Mouse (Mus musculus) forebrain, embryonic 15.5 days (tissue): Measurements from ENCODE around the gene Sugt1. TPM values are rescaled to one million over a fixed set of nuclear protein-coding genes. Genes with fewer than 3 reads are reported as not detected.

Experiments used
- ATAC-seq: fragments of 200-750 bp; cut with Nextera tagmentation; replicated peaks from 2 replicates; pipeline ENCODE4 v1.8.0; 2017; ENCODE audit warnings: mild to moderate bottlenecking, moderate TSS enrichment, moderate library complexity
- H3K27ac ChIP-seq: fragments of 300-500 bp; sonication (generic); replicated peaks from 2 replicates; pipeline ENCODE4 v1.5.1; 2015; ENCODE audit warnings: mild to moderate bottlenecking, inconsistent platforms
- H3K27me3 ChIP-seq: fragments of 300-500 bp; sonication (generic); 2 replicates; pipeline ENCODE4 v1.6.1; 2015; ENCODE audit warnings: inconsistent platforms
- H3K36me3 ChIP-seq: fragments of 300-500 bp; sonication (generic); 2 replicates; pipeline ENCODE4 v1.6.1; 2015; ENCODE audit warnings: mild to moderate bottlenecking, inconsistent platforms
- H3K4me1 ChIP-seq: fragments of 300-500 bp; sonication (generic); 2 replicates; pipeline ENCODE4 v1.6.1; 2015; ENCODE audit warnings: inconsistent platforms
- H3K4me2 ChIP-seq: fragments of 300-500 bp; sonication (generic); replicated peaks from 2 replicates; pipeline ENCODE4 v1.6.1; 2015; ENCODE audit warnings: mild to moderate bottlenecking, inconsistent platforms
- H3K4me3 ChIP-seq: fragments of 300-500 bp; sonication (generic); 2 replicates; pipeline ENCODE4 v1.5.1; 2015; ENCODE audit warnings: mild to moderate bottlenecking, inconsistent platforms
- H3K9ac ChIP-seq: fragments of 300-500 bp; sonication (generic); replicated peaks from 2 replicates; pipeline ENCODE4 v1.6.1; 2015; ENCODE audit warnings: mild to moderate bottlenecking, inconsistent platforms
- H3K9me3 ChIP-seq: fragments of 300-500 bp; sonication (generic); 2 replicates; pipeline ENCODE4 v1.6.1; 2016; ENCODE audit warnings: inconsistent platforms
- WGBS: fragments of 180-500 bp; shearing (Covaris S2); methylation state at CpG from one replicate; pipeline ENCODE4 v1.1.7; 2015; ENCODE audit warnings: mixed read lengths; 5-methylcytosine and 5-hydroxymethylcytosine counted together
- polyA plus RNA-seq: library from polyadenylated mRNA; unstranded; fragments of >200 nt; fragmentation: Nextera tagmentation; extraction: Ambion mirVana; gene quantifications from 2 replicates; pipeline ENCODE4 v1.2.1, GENCODE M21; 2015

Sugt1 gene
- polyA plus RNA-seq, 1 experiment from 2014 or later: 116 TPM

GRCm38 (mm10) chr14:79586499-79587138, 872 bp upstream of the Sugt1 start:
- peak overlapping the region; percentile 59 for H3K4me3 ChIP-seq
- peak overlapping the region; percentile 98 for H3K27ac ChIP-seq
- no peak for ATAC-seq
- peak overlapping the region; percentile 88 for H3K4me2 ChIP-seq
- peaks cover 18% of the 10 kb centered on the region for H3K4me1 ChIP-seq
- no peaks in the 10 kb centered on the region for H3K27me3 ChIP-seq
- peak overlapping the region; percentile 63 for H3K9ac ChIP-seq
- WGBS: 41% methylated on average over 16 of the region's 16 CpGs
- H3K9me3 ChIP-seq: no peaks in the 10 kb centered on the region
- no peaks in the 10 kb centered on the region for H3K36me3 ChIP-seq

GRCm38 (mm10) chr14:79587852-79588229, 350 bp downstream of the Sugt1 start:
- peak overlapping the region; percentile 59 for H3K4me3 ChIP-seq
- H3K36me3 ChIP-seq: no peaks in the 10 kb centered on the region
- H3K4me2 ChIP-seq: peak overlapping the region; percentile 88
- H3K27ac ChIP-seq: peak overlapping the region; percentile 98
- peak overlapping the region; percentile 63 for H3K9ac ChIP-seq
- no peaks in the 10 kb centered on the region for H3K27me3 ChIP-seq
- ATAC-seq: peak; percentile 57
- H3K9me3 ChIP-seq: no peaks in the 10 kb centered on the region
- WGBS: 1% methylated on average over 9 of the region's 9 CpGs
- H3K4me1 ChIP-seq: peaks cover 18% of the 10 kb centered on the region

GRCm38 (mm10) chr14:79588534-79588951, 1.1 kb downstream of the Sugt1 start:
- Histone ChIP-seq H3K4me3 (peak overlapping the region; percentile 59), H3K27ac (no peak overlapping the region), H3K36me3 (no peaks in the 10 kb centered on the region), H3K27me3 (no peaks in the 10 kb centered on the region), H3K4me1 (peaks cover 18% of the 10 kb centered on the region), H3K9me3 (no peaks in the 10 kb centered on the region), H3K9ac (peak overlapping the region; percentile 63; the same call in 1 of the 2 replicates), H3K4me2 (peak overlapping the region; percentile 88)
- 89% methylated on average over 9 of the region's 9 CpGs for WGBS
- ATAC-seq: no peak

- Histone ChIP-seq H3K27me3 (no peaks in the 10 kb centered on the region), H3K9ac (no peak overlapping the region), H3K4me2 (0 out of 2 replicates have a peak overlapping the region, but pooled peaks have one; percentile 88), H3K36me3 (no peaks in the 10 kb centered on the region), H3K9me3 (no peaks in the 10 kb centered on the region), H3K4me1 (peaks cover 18% of the 10 kb centered on the region), H3K27ac (no peak overlapping the region), H3K4me3 (no peak overlapping the region)
- 92% methylated on average over 6 of the region's 6 CpGs for WGBS
- ATAC-seq: no peak
These were observed 1.9 kb downstream of the Sugt1 start for GRCm38 (mm10) chr14:79589401-79589800.

- ATAC-seq: no peak
- Histone ChIP-seq H3K9ac (no peak overlapping the region), H3K36me3 (peaks cover 4% of the 10 kb centered on the region; the same call in 1 of the 2 replicates), H3K4me2 (no peak overlapping the region), H3K27ac (no peak overlapping the region), H3K4me3 (no peak overlapping the region), H3K9me3 (no peaks in the 10 kb centered on the region), H3K4me1 (peaks cover 18% of the 10 kb centered on the region), H3K27me3 (no peaks in the 10 kb centered on the region)
- WGBS: 97% methylated on average over 8 of the region's 8 CpGs
These were observed 3.4 kb downstream of the Sugt1 start for GRCm38 (mm10) chr14:79590916-79591315.

GRCm38 (mm10) chr14:79591611-79592010, 4.1 kb downstream of the Sugt1 start:
- Histone ChIP-seq H3K27ac (no peak overlapping the region), H3K9me3 (no peaks in the 10 kb centered on the region), H3K36me3 (peaks cover 10% of the 10 kb centered on the region), H3K4me3 (no peak overlapping the region), H3K4me1 (peaks cover 18% of the 10 kb centered on the region), H3K9ac (no peak overlapping the region), H3K4me2 (no peak overlapping the region), H3K27me3 (no peaks in the 10 kb centered on the region)
- 81% methylated on average over 2 of the region's 2 CpGs for WGBS
- no peak for ATAC-seq

- no peak for ATAC-seq
- 91% methylated on average over 5 of the region's 5 CpGs for WGBS
- Histone ChIP-seq H3K4me1 (peaks cover 6% of the 10 kb centered on the region), H3K27me3 (no peaks in the 10 kb centered on the region), H3K9me3 (no peaks in the 10 kb centered on the region), H3K27ac (no peak overlapping the region), H3K36me3 (peaks cover 20% of the 10 kb centered on the region), H3K4me3 (no peak overlapping the region), H3K4me2 (no peak overlapping the region), H3K9ac (no peak overlapping the region)
These were observed 6.6 kb downstream of the Sugt1 start for GRCm38 (mm10) chr14:79594069-79594468.

- Histone ChIP-seq H3K9me3 (no peaks in the 10 kb centered on the region), H3K4me3 (no peak overlapping the region), H3K9ac (no peak overlapping the region), H3K27ac (no peak overlapping the region), H3K4me2 (no peak overlapping the region), H3K27me3 (no peaks in the 10 kb centered on the region), H3K36me3 (peaks cover 44% of the 10 kb centered on the region), H3K4me1 (no peaks in the 10 kb centered on the region)
- WGBS: 65% methylated on average over 4 of the region's 4 CpGs
- ATAC-seq: no peak
These were observed 9.1 kb downstream of the Sugt1 start for GRCm38 (mm10) chr14:79596602-79597001.

GRCm38 (mm10) chr14:79605881-79606280, 18.4 kb downstream of the Sugt1 start:
- no peak overlapping the region for H3K4me2 ChIP-seq
- no peak overlapping the region for H3K9ac ChIP-seq
- 74% methylated on average over 2 of the region's 2 CpGs for WGBS
- no peaks in the 10 kb centered on the region for H3K4me1 ChIP-seq
- H3K27ac ChIP-seq: no peak overlapping the region
- H3K9me3 ChIP-seq: no peaks in the 10 kb centered on the region
- H3K36me3 ChIP-seq: peaks cover 68% of the 10 kb centered on the region
- ATAC-seq: no peak
- H3K4me3 ChIP-seq: no peak overlapping the region
- no peaks in the 10 kb centered on the region for H3K27me3 ChIP-seq

GRCm38 (mm10) chr14:79606392-79606791, 18.9 kb downstream of the Sugt1 start:
- peaks cover 70% of the 10 kb centered on the region for H3K36me3 ChIP-seq
- 89% methylated on average over 6 of the region's 6 CpGs for WGBS

GRCm38 (mm10) chr14:79606867-79607266, 19.4 kb downstream of the Sugt1 start:
- Histone ChIP-seq H3K4me3 (no peak overlapping the region), H3K9ac (no peak overlapping the region), H3K4me1 (no peaks in the 10 kb centered on the region), H3K36me3 (peaks cover 69% of the 10 kb centered on the region), H3K4me2 (no peak overlapping the region), H3K9me3 (no peaks in the 10 kb centered on the region), H3K27me3 (no peaks in the 10 kb centered on the region), H3K27ac (no peak overlapping the region)
- WGBS: 89% methylated on average over 3 of the region's 3 CpGs
- ATAC-seq: no peak

More at GRCm38 (mm10) chr14:79606392-79606791, 18.9 kb downstream of the Sugt1 start:
- no peaks in the 10 kb centered on the region for H3K4me1 ChIP-seq
- no peak overlapping the region for H3K4me3 ChIP-seq
- H3K9me3 ChIP-seq: no peaks in the 10 kb centered on the region
- H3K9ac ChIP-seq: no peak overlapping the region
- ATAC-seq: no peak
- H3K4me2 ChIP-seq: no peak overlapping the region
- H3K27ac ChIP-seq: no peak overlapping the region
- no peaks in the 10 kb centered on the region for H3K27me3 ChIP-seq

- no peak for ATAC-seq
- H3K36me3 ChIP-seq: peaks cover 69% of the 10 kb centered on the region
- no peaks in the 10 kb centered on the region for H3K27me3 ChIP-seq
- no peak overlapping the region for H3K9ac ChIP-seq
- no peak overlapping the region for H3K4me2 ChIP-seq
- H3K4me1 ChIP-seq: no peaks in the 10 kb centered on the region
- H3K27ac ChIP-seq: no peak overlapping the region
- 94% methylated on average over 4 of the region's 4 CpGs for WGBS
- no peaks in the 10 kb centered on the region for H3K9me3 ChIP-seq
- H3K4me3 ChIP-seq: no peak overlapping the region
These were observed 19.9 kb downstream of the Sugt1 start for GRCm38 (mm10) chr14:79607352-79607751.

GRCm38 (mm10) chr14:79608286-79608685, 20.8 kb downstream of the Sugt1 start:
- H3K9me3 ChIP-seq: no peaks in the 10 kb centered on the region
- no peaks in the 10 kb centered on the region for H3K27me3 ChIP-seq
- H3K4me3 ChIP-seq: no peak overlapping the region
- H3K9ac ChIP-seq: no peak overlapping the region
- peaks cover 72% of the 10 kb centered on the region for H3K36me3 ChIP-seq
- WGBS: 98% methylated on average over 6 of the region's 6 CpGs
- no peaks in the 10 kb centered on the region for H3K4me1 ChIP-seq
- ATAC-seq: no peak
- no peak overlapping the region for H3K4me2 ChIP-seq
- no peak overlapping the region for H3K27ac ChIP-seq
